Mouse (Mus musculus) common myeloid progenitor, adult 5-6 weeks (primary cell): ENCODE measurements around the gene Tmem210. TPM values are rescaled to one million over a fixed set of nuclear protein-coding genes. Genes with fewer than 3 reads are reported as not detected.
A peak's percentile ranks its signal among the peaks of the same experiment; 100 is the strongest.

Source experiments
- ATAC-seq: replicated peaks from 2 replicates; pipeline ENCODE4 v1.8.0; 2016; ENCODE audit warnings: low read depth, mild to moderate bottlenecking, moderate TSS enrichment, inconsistent platforms; ENCODE audit not compliant: poor library complexity, severe bottlenecking
- total RNA-seq: library from RNA; stranded (forward); fragments of 200-1000, 187-1606 nt; gene quantifications from 2 replicates; pipeline ENCODE4 v1.2.3, GENCODE M21; 2017

Gene Tmem210
- total RNA-seq, 1 experiment from 2014 or later, result not detected

DNA sequence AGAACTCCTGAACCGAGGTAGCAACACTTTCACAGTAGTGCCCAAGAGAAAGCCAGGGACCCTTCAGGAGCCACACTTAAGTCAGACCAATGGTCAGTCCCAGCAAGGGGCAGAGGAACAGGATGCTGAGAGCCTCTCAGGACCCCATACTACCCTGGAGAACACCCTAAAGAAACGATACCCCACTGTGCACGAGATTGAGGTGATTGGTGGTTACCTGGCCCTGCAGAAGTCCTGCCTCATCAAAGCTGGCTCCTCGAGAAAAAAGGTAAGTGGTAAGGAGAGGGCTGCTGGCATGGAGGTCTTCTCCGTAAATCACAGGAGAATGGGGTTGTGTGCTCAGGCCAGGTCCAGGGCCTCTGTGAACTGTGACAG lies 23.7 kb upstream of the Tmem210 start:
- ATAC-seq, result no peak

DNA sequence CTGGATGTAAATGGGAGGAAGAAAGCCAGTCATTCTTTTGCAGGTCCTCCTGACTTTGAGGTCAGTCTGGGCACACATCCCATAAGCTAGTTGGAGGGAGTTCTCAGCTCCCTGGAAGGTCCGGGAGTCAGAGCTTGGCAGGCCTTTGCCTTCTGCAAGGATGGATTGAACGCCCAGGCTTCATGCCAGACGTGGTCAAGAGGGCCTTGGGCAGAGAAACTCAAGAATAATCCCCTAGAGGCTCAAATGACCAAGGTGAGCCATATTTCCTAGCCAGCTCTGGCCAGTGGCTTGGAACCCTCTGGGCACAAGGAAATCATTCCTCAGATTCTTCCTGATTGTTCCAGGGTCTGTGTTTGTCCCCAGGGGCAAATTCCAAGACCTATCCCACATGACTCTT lies 23.1 kb upstream of the Tmem210 start:
- ATAC-seq, result no peak

DNA sequence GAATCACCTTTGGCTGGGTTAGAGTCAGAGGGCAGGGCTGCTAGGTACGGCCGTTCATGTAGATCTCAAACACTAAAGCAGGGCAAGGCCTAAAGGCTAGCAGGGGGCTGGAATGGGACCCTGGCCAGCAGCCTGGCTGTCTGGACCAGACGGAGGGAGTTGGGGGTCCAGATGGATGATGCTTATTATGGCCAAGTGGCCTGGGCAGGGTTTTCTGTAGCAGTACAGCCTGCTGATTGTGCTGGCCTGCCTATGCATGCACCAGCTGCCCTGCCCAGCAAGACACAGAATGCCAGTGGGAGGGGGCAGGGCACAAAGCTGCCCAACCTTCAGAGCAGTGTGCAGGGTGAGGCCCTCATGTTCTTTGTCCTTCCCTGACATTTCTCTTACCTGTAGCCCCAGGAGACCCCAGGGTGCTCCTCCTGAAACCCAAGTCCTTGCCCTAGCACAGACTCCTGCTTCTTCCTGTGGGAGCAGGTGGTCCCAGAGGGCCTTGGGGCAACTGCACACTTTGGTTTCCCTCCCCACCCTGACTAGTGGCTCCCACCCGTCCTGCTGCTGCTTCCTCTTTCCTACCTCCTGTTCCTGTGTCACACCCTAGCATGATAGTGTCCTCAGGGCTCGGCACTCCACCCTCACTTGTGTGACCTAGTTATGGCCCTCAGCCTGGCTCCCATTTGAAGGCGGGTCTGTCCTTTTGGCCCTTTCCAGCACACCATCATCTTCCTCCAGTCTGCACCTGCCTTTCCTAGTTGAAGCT lies 21.9 kb upstream of the Tmem210 start:
- ATAC-seq, result peak; percentile 34; the same call in 1 of the 2 replicates

DNA sequence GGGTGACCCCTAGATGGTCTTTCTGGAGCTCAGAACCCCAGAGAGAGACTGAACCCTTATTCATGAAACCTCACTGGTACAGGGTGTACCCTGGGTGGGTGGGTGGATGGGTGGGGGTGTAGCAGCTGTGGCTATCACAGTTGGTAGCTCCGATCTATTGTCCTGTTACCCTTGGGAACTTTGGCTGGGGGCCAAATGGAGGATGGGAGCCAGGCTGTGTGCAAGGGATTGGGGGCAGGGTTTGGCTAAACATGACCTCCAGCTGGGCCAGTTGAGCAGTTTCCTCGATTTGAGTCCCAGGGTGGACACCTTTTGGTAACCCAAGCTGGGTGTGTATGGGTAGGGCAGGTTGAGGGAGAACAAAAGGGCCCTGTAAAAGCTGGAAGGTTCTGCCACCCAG lies 21.2 kb upstream of the Tmem210 start:
- no peak for ATAC-seq

DNA sequence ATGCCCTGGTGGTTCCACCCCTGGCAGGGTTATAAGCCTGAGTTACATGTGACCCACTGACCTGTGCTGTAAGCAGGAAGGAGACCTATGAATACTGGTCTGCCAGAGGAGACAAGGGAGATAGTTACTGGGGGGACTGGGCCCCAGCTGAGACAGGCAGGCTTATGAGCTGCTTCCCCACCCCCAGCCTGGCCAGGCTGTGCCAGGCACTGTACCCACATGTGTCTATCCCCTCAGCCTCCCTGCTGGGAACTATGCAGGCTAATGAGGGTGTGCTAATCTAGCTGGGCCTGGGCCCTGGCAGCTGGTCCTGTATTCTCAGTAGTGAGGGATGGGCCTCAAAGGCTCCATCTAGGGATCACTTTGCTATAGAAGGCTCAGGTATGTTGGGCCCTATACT lies 20.7 kb upstream of the Tmem210 start:
- ATAC-seq, result no peak

DNA sequence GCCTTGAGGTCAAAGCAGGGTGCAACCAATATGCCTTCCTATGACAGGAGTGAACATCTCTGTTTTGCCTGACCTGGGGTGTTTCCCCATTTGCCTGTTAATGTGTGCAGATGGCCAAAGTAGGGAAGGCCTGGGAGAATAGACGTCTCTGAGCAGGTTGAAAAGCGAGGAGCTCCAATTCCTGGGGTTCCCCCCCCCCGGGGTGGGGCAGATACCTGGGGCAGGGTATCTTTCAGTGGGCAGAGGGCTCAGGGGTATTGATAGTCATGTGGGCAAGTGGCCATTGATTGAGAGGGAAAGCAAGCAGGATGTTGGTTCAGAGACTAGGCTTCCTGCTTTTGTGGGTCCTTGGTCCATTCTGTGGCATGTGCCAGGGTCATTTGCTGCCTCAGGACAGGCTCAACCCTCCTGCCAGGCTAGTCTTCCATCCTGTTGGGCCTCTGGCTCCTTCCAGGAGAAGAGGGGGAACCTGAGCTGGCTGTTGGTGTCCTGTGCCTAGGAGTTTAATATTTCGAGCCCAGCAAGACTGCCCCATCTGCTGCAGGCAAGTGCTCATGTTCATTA lies 20.1 kb upstream of the Tmem210 start:
- ATAC-seq, result no peak

DNA sequence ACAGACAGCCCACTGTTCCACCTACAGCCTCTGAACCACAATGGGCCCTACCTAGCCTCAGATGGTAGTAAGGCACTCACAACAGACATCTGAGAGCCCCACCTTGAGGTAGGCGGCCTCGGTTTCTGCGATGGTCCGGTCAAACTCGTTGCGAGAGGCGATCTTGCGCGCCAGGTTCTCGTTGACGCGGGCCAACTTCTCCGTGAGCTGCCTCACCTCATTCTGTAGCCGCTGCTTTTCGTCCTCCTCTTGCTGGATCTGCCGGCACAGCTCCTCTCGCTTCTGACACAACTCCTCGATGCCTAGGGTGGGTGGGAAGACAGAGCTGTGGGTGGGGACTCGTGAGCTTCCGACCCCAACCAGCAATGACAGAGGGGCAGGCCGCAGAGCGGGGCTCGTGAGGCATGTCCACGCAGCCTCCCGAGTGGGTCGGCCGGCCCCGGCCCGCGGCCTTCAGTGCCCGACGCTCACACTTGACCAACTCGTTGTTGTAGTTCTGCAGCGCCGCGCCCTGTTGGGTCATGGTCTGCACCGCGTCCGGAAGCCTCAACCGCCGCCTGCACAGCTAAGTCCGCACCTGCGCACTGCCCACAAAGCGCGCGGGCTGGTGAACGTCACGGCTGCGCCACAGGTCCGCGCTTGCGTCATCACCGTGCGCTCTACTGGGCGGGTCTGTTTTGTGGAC lies 16.0 kb upstream of the Tmem210 start, which contains the start of the genes Ssna1 and Anapc2:
Gene Ssna1, minus strand, starts transcription at position 612 of the 685 bp plus-strand sequence.
Gene Anapc2, plus strand, starts transcription at position 652 of the 685 bp plus-strand sequence.
- peak; percentile 93 for ATAC-seq

DNA sequence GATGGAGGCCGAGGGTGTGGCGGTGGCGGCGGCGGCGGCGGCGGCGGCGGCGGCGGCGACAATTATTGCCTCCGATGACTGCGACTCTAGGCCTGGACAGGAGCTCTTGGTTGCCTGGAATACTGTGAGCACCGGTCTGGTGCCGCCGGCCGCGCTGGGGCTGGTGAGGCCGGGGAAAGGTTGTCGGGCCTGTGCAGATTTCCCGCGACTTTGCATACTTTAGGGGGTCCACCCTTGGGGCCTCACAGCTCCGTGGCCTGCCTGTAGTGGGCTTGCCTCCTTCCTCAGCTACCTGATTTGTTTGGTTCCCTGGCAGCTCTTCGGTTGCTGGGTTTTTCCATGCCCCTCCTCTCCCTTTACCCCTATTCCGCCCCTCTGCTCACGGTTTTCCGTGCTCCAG lies 15.4 kb upstream of the Tmem210 start:
- no peak for ATAC-seq

DNA sequence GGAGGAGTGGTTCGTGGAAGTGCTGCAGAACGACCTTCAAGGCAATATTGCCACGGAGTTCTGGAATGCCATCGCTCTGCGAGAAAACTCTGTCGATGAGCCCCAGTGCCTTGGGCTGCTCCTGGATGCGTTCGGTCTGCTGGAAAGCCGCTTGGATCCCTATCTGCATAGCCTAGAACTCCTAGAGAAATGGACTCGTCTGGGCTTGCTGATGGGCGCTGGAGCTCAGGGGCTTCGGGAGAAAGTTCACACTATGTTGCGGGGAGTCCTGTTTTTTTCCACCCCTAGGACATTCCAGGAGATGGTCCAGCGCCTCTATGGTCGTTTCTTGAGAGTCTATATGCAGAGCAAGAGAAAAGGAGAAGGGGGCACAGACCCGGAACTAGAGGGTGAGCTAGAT lies 14.9 kb upstream of the Tmem210 start:
- ATAC-seq, result no peak

DNA sequence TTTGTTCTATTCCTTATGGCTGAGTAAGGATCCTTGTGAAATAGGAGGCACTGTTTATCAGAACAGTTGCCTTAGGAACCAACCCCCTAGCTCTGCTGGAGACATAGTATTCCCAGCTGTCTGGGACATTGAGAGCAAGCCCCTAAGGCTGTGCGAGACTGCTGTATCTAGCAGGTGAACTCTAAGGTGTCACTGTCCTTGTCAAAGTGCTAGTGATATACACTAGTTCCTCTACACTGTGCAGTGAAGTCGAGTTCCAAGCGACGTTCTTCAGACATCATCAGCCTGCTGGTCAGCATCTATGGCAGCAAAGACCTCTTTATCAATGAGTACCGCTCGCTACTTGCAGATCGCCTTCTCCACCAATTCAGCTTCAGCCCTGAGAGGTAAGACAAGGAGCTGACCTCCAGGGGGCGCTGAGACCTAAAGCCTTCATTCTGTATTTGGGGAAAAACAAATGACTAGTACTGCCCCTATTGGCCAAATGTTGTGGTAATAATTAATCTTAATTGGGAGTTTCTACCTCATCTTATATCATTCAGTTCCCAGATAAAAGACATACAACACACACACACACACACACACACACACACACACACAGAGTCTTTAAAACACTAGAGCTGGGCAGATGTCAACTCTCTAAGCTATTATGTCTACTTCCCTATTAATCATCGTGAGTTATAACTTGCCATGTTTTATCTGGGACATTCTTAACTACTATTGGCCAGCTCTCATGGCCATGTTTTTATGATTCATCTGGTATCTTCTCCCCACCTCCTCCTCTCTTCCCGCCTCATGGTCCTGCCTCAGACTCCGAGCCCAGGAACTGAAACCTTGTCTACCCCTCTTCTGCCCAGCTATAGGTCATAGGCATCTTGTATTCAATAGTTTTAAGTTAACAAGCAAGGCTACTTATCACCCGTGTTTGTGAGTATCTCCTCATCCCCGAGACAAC lies 8.7 kb upstream of the Tmem210 start:
- ATAC-seq, result peak; percentile 99

DNA sequence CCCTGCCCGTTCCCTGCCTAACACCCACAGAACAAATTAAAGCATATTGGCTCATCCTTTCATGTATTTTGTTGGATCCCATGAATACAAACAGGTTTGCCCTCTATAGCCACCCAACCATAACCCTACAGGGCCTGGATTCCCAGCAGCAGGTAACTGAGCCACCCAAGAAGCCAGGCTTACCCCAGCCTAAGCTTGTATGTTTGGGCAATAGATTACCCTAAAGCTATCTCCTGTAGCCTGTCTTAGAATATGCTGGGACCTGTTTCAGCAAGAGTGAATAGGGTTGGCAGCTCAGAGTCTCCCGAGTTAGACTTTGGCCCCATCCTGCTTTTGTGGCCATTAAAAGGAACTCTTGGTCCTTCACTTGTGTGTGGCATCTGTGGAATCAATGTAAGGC lies 2.4 kb upstream of the Tmem210 start:
- no peak for ATAC-seq

DNA sequence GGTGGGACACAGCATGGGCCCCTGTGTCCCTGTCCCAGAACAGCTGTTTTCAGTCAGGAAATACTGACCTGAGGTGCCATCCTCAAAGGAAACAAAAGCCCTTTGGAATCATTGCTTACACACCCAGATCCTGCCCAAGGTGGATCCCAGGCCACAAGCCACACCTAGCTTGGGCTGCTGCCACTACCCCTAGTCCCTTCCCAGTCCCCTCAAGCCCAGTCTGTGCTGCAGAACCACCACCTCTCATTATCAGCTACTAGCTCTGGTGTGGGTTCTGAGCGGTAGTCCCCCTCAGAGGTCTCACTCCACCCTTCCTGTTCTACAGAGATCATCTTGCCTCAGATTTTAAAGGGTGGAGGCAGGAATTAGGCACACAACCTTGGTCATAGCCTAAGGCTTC lies 1.6 kb upstream of the Tmem210 start:
- ATAC-seq, result peak; percentile 45

DNA sequence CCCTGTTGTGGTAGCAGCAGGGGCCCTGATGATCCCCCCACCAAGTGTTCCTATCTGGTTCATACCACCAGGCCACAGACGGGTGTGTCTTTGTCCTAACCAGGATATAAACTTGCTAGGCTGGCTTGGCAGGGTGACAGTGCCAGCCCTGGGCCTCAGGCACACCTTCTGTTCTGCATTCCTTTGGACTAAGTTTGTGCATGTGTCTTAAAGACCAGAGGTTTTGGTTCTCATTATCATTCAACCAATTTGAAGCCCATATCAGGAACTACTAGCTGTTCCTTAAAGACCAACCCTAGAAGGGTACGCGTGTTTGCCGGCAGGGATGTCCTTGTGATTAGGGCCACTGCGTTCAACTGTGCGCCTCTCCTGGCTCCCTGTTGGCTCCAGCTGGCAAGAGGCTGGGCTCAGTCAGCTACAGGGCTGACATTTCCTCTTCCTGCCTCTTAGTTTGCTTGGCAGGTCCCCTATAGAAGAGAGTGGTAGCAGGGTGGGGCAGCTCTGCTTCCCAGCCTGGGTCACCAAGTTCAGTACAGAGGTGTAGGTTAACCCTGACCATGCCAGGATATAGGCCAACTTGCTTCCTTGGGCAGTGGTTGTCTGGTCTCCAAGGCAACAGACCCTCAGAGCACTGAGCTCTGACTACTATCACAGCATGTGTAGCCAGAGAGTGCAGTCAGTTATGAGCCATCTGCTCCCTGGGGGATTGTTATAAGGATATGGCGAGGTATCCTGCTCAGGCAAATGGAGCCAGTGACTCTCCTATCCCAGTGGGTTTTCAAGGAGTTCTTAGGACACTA lies 908 bp upstream of the Tmem210 start:
- peak; percentile 40 for ATAC-seq

DNA sequence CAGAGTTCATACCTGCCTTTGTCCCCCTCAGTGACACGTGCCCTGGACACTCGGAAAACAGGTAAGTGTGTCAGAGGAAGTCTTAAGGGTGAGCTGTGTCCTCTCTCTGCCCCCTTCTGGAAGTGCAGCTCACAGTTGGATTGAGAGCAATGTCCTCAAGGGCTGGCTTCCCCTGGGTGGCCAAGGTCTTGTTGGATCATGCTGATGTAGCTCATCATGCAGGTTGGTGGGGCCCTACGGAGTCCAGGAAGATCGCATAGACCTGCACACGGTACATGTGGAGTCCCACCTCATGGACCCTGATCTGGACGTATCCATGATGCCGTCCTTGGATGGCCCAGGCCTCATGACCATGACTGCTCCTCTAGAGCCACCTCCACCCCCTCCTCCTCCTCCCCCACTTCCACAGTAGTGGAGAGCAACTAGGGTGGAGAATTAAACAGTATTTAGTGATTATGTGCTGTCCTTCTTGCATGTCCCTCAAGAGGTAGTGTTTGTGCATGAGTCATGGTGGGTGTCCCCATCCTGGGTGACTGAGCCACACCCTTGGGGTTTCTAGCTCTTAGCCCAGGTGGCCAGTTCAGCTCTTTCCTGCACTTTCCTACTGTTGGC lies 895 bp downstream of the Tmem210 start:
- ATAC-seq, result no peak

DNA sequence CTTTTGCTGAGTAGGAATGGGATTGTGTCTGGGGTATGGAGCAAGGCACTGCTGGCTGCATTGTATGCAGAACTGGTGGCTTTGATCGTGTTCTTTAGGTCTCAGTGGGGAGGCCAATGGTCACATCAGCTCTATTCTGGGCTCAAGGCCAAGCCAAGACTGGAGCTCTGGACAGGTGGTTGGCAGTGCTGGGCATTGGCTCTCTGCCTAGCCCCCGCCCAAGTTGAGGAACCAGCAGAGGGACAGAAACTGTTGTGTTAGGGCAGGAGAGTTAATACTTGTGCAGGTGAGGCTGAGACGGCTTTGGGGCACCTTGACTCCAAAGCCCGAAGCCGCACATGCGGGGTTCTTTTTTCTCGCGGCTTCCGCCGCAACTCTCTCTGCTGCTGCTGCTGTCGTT lies 1.7 kb downstream of the Tmem210 start, which contains the start of gene Lrrc26:
Gene Lrrc26, plus strand, starts transcription at position 265 of the 400 bp plus-strand sequence.
- ATAC-seq, result no peak

DNA sequence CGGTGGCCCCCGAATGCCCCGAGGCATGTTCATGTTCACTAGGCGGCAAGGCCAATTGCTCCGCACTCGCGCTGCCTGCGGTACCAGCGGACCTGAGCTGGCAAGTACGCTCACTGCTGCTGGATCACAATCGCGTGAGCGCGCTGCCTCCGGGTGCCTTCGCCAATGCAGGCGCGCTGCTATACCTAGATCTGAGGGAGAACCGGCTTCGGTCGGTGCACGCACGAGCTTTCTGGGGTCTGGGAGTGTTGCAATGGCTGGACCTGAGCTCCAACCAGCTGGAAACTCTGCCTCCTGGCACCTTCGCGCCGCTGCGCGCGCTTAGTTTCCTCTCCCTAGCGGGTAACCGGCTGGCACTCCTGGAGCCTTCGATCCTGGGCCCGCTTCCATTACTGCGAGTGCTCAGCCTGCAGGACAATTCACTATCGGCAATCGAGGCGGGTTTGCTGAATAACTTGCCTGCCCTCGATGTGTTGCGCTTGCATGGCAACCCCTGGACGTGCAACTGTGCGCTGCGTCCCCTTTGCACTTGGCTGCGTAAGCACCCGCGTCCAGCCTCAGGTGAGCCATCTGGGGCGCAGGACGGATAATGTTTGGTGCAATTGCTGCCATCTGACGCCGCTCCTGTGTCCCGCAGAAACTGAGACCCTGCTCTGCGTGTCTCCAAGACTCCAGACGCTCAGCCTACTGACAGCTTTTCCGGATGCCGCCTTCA lies 2.3 kb downstream of the Tmem210 start:
- ATAC-seq, result no peak

DNA sequence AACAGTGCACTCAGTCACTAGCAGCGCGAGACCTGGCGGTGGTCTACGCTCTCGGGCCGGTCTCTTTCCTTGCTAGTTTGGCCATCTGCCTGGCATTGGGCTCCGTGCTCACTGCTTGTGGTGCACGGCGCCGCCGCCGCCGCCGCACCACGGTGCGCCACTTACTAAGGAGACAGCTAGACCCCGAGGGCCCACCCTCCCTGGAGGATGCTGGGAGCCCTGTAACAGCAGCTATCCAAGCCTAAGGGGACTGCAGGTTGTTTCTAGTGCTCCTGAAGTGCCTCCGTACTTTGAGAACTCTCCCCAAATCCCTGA lies 2.8 kb downstream of the Tmem210 start:
- no peak for ATAC-seq
